Mouse (Mus musculus) 416B (cell line): ENCODE measurements around the gene Clic6.

ENCODE experiments used
- DNase-seq: peaks from one replicate; pipeline ENCODE4 v3.0.0; 2011; ENCODE audit warnings: low read depth

The Clic6 gene

DNA sequence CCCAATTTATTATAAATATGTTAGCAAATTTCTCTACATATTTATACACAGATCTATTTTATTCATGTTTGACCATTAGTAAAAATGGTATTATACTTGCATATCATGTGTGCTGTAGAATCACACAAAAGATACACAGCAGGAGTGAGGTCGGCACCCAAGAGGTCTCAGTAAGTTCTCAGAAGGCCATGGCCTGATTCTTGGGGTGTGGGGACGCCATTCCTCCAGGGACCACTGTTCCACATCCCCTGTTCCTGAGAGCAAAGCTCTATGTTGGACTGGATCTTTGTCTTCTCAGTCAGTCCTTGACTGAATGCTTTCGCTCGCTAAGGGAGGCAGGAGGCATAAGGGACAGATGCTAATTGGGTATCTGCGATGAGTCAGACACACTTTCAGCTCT, at the start of gene Clic6:
Gene Clic6 (plus strand): TSS at position 301 of the 400 bp plus-strand sequence.
- no peak for DNase-seq

- peak; percentile 17 for DNase-seq
Observed at GRCm38 (mm10) chr16:92439775-92440174, 45.8 kb upstream of the Clic6 start.

DNA sequence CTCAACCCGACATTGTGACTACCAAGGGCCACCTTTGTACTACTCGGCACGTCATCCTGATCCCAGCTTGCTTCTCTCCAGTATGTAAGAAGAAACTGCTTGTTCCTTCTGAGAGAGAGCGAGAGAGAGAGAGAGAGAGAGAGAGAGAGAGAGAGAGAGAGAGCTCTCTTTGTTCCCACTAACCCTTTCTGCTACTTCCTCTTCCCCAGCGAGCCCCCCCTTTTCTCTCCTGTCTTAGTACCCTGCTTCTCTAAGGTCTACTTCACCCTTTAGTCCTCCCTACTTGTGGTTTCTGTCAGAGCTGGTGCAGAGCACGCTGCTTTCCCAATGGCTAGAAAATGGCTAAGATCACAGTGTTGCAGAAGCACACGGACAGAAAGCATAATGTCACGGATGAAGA, 45.3 kb upstream of the Clic6 start:
- DNase-seq, result peak; percentile 24

DNA sequence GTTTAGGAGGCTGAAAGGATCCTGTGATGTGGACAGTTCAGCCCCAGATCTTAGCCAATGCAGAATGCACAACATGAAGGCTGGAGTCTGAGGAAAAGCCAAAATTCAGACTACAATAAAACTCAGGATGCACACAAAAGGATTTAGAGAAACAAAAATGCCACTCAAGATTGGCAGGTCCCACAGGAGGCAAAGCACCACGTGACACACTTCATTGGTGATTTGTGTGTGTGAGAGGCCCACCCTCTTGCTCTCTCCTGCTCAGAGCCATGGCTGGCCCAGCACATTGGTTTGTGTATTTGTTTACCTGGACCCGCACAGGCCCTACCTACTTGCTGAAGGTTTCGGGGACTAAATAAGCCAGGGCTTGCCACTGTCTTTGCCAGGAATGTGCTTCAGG, 44.3 kb upstream of the Clic6 start:
- no peak for DNase-seq

- DNase-seq, result no peak
Observed at GRCm38 (mm10) chr16:92442150-92442549, 43.4 kb upstream of the Clic6 start.

GRCm38 (mm10) chr16:92442946-92443345, 42.6 kb upstream of the Clic6 start:
- DNase-seq, result no peak

DNA sequence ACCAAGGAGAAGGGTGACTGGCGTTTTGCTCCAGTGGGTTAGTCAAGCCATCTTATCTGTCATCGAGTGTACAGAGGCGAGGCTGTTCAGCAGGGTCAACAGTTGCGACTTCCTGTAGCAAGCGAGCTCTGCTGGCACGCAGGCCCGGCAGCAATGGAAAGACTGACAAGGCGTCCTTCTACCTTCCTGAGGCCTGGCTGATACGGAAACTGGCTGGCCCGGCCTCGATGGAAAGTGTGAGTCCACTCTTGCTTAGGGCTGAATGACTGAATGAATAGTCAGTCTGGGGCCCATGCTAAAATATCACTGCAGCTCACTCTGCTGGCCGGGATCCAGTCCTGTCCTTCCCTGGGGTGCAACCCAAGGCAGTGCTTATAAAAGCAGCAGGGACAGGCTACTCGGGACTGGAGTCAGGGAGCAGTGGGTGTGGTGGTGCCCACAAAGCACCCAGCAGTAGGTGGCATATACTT, 41.9 kb upstream of the Clic6 start:
- peak; percentile 87 for DNase-seq

GRCm38 (mm10) chr16:92445377-92445776, 40.2 kb upstream of the Clic6 start:
- DNase-seq, result peak; percentile 52

DNA sequence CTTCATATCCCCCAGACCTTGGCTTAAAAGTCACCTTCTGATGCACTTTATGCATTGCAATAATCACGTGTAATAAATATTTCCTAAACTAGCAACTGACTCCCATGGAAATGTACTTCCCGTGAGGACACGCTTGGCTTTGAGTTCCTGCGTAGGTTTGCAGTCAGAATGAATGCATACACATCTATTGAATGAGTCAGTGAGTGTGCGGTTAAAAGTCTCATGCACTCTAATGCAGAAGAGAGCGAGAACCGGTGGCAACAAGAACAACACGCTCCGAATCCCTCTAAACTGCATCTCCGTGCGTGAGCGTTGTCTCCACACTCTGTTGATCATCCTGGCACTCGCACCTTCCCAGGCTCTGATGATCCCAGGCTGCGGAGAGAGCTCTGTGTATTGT, 36.5 kb upstream of the Clic6 start:
- DNase-seq, result no peak

DNA sequence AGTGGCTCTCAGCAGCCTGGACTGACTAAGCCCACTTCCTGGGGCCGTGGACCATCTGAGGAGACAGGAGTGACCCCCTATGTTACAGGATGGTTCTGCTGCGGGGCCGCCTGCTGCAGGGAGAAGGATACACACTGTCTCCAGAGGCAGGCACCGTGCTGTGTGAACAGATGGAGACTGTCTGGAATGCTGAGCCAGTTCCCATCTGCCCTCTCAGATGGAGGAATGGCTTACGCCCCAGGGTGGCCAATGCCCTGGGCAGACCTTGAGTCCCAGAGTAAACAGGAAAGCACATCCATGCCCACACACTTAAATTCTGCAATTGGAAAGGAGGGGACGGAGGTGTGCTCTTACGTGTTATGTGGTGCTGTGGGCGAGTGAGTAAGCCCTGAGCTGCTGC, 35.2 kb upstream of the Clic6 start:
- no peak for DNase-seq

DNA sequence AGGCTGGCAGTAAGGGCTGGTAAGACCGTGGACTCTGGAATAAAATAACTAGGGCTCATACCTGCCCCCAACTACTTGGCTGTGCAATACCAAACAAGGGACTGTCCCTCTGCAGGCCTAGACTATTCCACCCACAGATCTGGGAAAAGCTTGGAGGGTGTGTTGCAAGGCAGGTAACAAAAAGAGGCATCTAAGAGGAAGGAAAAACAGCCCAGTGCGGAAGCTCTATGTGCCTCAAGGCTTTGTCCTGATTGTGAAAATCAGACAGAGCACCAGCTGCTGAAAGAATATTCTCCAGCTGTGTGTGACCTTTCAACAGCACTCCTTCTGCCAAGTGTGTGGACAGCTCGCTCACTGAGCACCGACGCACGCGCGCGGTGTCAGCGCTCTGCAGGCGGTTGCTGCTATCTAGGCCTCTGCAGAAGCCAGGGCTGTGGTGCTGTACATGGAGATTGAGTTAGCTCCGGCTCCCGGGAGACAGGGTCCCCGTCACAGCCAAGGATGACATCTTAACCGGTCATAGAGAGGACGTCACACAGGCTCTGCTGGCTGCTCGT, 33.9 kb upstream of the Clic6 start:
- DNase-seq, result no peak

- DNase-seq, result no peak
Observed at GRCm38 (mm10) chr16:92452609-92453008, 32.9 kb upstream of the Clic6 start.

GRCm38 (mm10) chr16:92454002-92454401, 31.5 kb upstream of the Clic6 start:
- DNase-seq, result no peak

DNA sequence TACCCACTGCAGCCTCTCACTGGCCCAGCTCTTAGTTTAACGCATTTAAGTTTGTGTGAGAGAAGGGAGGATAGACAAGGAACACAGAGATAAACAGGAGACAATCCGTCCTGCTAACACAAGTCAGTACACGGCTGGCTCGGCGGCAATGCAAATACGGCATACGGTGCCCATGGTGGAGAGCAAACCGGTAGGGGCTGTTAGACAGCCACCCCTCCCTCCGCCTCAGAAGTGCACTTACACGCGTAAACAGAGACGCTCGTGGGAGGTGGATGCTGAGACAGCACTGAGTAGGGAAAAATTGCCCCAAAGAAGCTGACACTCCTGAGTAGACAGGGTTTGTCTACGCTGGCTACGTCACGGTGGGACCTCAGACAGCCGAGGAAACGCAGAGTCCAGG, 31.0 kb upstream of the Clic6 start:
- no peak for DNase-seq

DNA sequence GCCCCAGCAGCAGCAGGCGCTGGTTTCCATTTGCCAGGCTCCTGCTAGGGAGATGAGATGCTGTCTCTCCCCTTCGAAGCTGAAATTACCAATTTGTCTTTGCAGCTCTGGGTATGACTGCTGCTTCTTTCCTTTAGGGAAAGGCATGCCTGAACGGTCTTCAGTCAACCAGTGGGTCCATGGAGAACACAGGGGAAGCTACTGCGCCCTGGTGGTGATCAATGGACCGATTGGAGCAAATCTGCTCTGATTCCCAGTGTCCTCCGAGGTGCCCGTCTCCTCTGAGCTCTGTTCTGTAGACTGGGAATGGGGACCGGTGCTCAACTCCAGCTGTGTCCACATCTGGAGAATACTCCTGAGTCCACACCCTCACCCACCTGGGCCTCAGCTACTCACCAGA, 30.0 kb upstream of the Clic6 start:
- no peak for DNase-seq

DNA sequence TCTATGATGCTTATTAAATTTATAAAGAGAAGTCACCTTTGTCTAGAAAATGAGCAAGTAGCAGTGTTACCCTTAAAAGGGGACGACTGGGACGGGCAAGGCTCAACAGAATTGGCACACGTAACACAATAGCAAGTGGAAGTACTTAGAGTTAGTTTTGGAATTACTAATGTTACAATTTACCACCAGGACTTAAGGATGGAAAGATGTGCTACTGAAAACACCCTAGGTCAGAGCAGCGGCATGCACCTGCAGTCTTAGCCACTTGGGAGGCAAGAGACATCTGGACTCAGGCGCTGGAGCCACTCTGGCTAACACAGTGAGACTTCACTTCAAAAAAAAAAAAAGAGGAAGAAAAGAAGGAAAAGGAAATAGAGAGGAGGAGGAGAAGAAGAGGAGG, 29.6 kb upstream of the Clic6 start:
- DNase-seq, result no peak

DNA sequence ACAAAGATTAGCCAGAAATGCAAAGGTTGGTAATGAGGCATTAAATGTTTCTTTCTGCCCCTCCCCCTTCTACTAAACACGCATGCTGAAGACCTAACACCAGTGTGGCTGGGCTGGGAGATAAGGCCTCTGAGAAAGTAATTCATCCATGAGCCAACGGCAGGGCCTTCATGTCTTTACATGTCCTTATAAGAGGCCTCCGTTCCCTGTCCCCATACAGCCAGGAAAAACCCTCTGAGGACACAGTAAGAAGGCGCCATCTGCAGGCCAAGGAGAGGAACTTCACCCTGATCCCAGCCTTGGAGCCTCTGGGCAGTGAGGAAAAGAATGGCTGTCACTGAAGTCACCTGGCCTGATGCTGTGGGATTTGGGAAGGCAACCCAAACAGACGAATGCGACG, 27.9 kb upstream of the Clic6 start:
- peak; percentile 79 for DNase-seq

DNA sequence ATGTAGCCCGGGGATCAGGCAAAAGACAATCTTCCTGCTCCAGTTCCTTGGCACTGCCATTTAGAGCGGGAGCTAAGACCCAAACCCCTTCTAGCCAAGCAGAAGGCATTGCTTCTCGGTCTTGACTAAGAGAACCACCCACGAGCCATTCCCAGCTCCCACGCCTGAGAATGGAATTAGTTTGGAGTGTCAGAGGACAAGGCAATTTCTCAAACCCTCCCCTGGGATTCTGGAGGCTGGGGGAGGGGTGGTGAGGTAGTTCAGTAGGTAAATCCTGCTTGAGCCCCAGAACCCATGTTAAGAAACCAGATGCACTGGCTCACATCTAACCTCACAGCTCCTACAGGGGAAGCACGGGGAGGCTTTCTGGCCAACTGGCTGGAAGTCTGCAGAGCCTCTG, 24.1 kb upstream of the Clic6 start:
- no peak for DNase-seq

GRCm38 (mm10) chr16:92464390-92464972, 21.1 kb upstream of the Clic6 start:
- DNase-seq, result no peak

DNA sequence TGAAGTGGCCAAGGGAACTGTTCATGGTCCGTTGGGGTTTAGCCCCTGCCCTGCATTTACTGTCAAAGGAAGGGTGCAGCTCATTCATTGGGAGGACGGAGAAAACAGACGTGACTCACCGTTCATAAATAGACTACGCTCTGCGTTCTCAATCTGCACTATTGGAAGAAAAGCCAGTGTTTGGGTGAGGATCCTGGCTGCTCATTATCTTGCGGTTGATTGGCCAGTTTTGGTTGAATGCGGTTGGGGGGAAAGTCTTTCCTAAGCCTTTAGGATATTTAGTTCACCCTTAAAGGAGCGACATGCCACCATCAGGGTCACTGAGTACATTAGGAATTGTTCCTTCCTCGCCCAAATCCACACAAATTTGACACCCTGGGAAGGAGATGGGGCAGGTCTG, 20.3 kb upstream of the Clic6 start:
- peak; percentile 31 for DNase-seq

DNA sequence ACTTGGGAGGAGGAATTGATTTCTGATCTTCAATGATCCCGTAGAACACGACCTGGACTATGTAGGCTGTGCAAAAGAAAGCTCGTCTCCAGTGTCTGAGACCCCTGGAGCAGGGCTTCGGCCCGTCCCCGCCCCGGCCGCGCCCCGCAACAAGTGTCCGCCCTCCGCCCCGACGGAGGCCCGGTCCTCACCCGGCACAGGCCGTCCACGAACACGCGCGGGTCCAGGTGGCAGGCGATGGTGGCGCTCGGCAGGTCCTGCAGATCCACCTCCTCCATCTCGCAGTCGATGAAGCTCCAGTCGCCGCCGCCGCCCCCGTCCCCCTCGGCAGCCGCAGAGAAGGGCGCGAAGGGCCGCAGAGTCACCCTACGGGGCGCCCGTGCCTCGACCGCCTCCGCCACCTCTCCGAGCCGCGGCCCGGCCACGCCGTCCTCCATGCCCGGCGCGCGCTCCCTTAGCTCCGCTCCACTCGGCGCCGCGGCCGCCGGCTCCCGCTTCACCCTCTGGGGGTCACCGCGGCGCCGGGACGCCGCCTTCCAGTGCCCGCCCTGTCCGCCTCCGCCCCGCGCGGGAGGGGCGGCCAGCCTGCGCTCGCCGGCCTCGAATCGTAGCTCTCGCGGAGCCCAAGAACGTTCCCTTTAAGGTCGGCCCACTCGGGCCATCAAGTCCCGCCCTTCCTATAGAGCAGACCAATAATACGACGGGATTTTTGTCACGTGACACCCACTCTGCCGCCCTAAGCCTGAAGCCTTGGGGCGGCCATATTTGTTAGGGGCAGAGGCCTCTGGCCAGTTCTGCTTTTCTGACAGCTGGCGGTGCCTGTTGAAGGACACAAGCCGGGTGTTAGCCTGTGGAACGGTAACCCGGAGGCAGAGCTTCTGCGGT, 19.7 kb upstream of the Clic6 start:
- DNase-seq, result peak; percentile 99

DNA sequence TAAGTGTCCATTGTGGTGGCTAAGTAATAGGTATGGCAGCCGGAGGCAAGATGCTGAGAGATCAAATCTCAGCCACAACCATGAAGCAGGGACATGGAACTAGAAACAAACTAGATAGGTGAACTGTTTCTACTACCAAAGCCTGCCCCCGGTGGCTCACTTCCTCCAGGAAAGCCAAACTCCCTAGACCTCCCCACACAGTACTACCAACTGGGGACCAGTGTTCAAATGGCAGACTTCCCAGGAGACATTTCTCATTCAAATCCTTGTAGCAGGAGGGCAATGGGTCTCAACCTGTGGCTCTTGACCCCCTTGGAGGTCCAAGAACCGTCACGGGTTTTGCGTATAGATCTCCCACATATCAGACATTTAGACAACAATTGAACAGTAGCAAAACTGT, 18.5 kb upstream of the Clic6 start:
- no peak for DNase-seq

DNA sequence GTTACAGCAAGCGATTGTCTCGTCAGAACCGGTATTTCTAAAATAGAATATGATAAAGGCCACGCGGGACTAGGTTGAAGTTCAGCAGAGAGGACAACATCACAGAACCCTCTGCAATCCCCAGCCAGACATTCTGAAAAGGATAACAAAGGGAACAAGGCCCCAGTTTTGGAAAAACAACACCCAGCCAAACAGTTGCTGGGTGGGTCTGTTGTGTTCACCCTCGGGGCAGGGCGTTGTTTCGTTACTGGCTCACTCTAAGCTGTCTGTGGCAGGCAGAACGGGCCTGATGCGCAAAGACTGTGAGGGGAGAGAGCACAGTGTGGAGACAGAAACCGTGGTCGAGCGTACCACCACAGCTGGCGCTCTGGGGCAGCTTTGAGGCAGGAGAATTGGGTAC, 17.1 kb upstream of the Clic6 start:
- DNase-seq, result no peak
